Mouse (Mus musculus) forebrain, embryonic 11.5 days (tissue): ENCODE measurements around the gene Dscam. TPM values are rescaled to one million over a fixed set of nuclear protein-coding genes. Genes with fewer than 3 reads are reported as not detected.

Experiments used
- ATAC-seq: fragments of 200-750 bp; cut with Nextera tagmentation; replicated peaks from 2 replicates; pipeline ENCODE4 v1.8.0; 2017; ENCODE audit warnings: moderate TSS enrichment; ENCODE audit not compliant: low FRiP score
- DNase-seq: peaks from one replicate; pipeline ENCODE4 v3.0.0-alpha.2; 2017; ENCODE audit warnings: low spot score
- H3K27ac ChIP-seq: fragments of 300-500 bp; sonication (generic); 2 replicates; pipeline ENCODE4 v1.5.1; 2014; ENCODE audit warnings: low read depth, low read length
- H3K27me3 ChIP-seq: fragments of 300-500 bp; sonication (generic); 2 replicates; pipeline ENCODE4 v1.6.1; 2014; ENCODE audit warnings: mild to moderate bottlenecking, low read length, mixed read lengths; ENCODE audit not compliant: control insufficient read depth, insufficient read depth
- H3K36me3 ChIP-seq: fragments of 300-500 bp; sonication (generic); 2 replicates; pipeline ENCODE4 v1.6.1; 2014; ENCODE audit warnings: mild to moderate bottlenecking, low read length, moderate library complexity, mixed read lengths; ENCODE audit not compliant: control insufficient read depth, insufficient read depth
- H3K4me1 ChIP-seq: fragments of 300-500 bp; sonication (generic); replicated peaks from 2 replicates; pipeline ENCODE4 v1.6.1; 2014; ENCODE audit warnings: low read length, mixed read lengths; ENCODE audit not compliant: control insufficient read depth, insufficient read depth
- H3K4me2 ChIP-seq: fragments of 300-500 bp; sonication (generic); 2 replicates; pipeline ENCODE4 v1.6.1; 2014; ENCODE audit warnings: low read depth, mild to moderate bottlenecking, low read length, moderate library complexity, mixed read lengths; ENCODE audit not compliant: severe bottlenecking
- H3K4me3 ChIP-seq: fragments of 300-500 bp; sonication (generic); 2 replicates; pipeline ENCODE4 v1.5.1; 2014; ENCODE audit warnings: low read depth, low read length
- H3K9ac ChIP-seq: fragments of 300-500 bp; sonication (generic); 2 replicates; pipeline ENCODE4 v1.6.1; 2014; ENCODE audit warnings: low read length
- H3K9me3 ChIP-seq: fragments of 300-500 bp; sonication (generic); 2 replicates; pipeline ENCODE4 v1.6.1; 2016; ENCODE audit warnings: low read length, mixed read lengths; ENCODE audit not compliant: control insufficient read depth
- WGBS: fragments of 180-500 bp; shearing (Covaris S2); extraction: QIAGEN DNeasy Blood & Tissue Kit; methylation state at CpG from one replicate; pipeline ENCODE4 v1.1.7; 2014; 5-methylcytosine and 5-hydroxymethylcytosine counted together
- polyA plus RNA-seq: library from polyadenylated mRNA; unstranded; fragments of >200 nt; fragmentation: Nextera tagmentation; extraction: Ambion mirVana; gene quantifications from 2 replicates; pipeline ENCODE4 v1.2.1, GENCODE M21; 2014

Gene Dscam
- polyA plus RNA-seq, 1 experiment from 2014 or later: 0.88 TPM

- WGBS: 90% methylated on average over 2 of the region's 2 CpGs
- H3K4me1 ChIP-seq: no peaks in the 10 kb centered on the region; the same call in 1 of the 2 replicates
- no peak for DNase-seq
- peaks cover 5% of the 10 kb centered on the region for H3K27me3 ChIP-seq
- 0 out of 2 replicates have a peak, but pooled peaks have one; percentile 51 for ATAC-seq
- H3K36me3 ChIP-seq: no peaks in the 10 kb centered on the region
- no peak overlapping the region for H3K27ac ChIP-seq
- no peaks in the 10 kb centered on the region for H3K9me3 ChIP-seq
- no peak overlapping the region for H3K4me2 ChIP-seq
- H3K4me3 ChIP-seq: no peak overlapping the region
- no peak overlapping the region for H3K9ac ChIP-seq
Measured at GRCm38 (mm10) chr16:96723066-96723669, 447.4 kb downstream of the Dscam start.

- no peak overlapping the region for H3K4me3 ChIP-seq
- no peak overlapping the region for H3K4me2 ChIP-seq
- H3K9me3 ChIP-seq: no peaks in the 10 kb centered on the region
- DNase-seq (no peak), ATAC-seq (no peak)
- H3K9ac ChIP-seq: no peak overlapping the region
- H3K4me1 ChIP-seq: no peaks in the 10 kb centered on the region; the same call in 1 of the 2 replicates
- WGBS: 73% methylated on average over 3 of the region's 3 CpGs
- no peak overlapping the region for H3K27ac ChIP-seq
- no peaks in the 10 kb centered on the region for H3K36me3 ChIP-seq
- H3K27me3 ChIP-seq: peaks cover 5% of the 10 kb centered on the region
Measured at GRCm38 (mm10) chr16:96722135-96722534, 448.4 kb downstream of the Dscam start.

- Histone ChIP-seq H3K9me3 (no peaks in the 10 kb centered on the region), H3K4me2 (no peak overlapping the region), H3K36me3 (no peaks in the 10 kb centered on the region), H3K9ac (no peak overlapping the region), H3K4me3 (no peak overlapping the region), H3K27me3 (peaks cover 5% of the 10 kb centered on the region), H3K27ac (no peak overlapping the region), H3K4me1 (no peaks in the 10 kb centered on the region; the same call in 1 of the 2 replicates)
- 78% methylated on average over 9 of the region's 9 CpGs for WGBS
- no peak for DNase-seq
- ATAC-seq: no peak
Measured at GRCm38 (mm10) chr16:96721241-96721640, 449.3 kb downstream of the Dscam start.

- H3K4me1 ChIP-seq: no peaks in the 10 kb centered on the region; the same call in 1 of the 2 replicates
- DNase-seq: no peak
- H3K27ac ChIP-seq: no peak overlapping the region
- WGBS: 72% methylated on average over 5 of the region's 5 CpGs
- H3K9me3 ChIP-seq: no peaks in the 10 kb centered on the region
- H3K36me3 ChIP-seq: no peaks in the 10 kb centered on the region
- peaks cover 5% of the 10 kb centered on the region for H3K27me3 ChIP-seq
- H3K4me3 ChIP-seq: no peak overlapping the region
- H3K4me2 ChIP-seq: no peak overlapping the region
- ATAC-seq: no peak
- no peak overlapping the region for H3K9ac ChIP-seq
Measured at GRCm38 (mm10) chr16:96720666-96721065, 449.9 kb downstream of the Dscam start.

- H3K36me3 ChIP-seq: no peaks in the 10 kb centered on the region
- no peak overlapping the region for H3K9ac ChIP-seq
- H3K4me1 ChIP-seq: no peaks in the 10 kb centered on the region
- H3K9me3 ChIP-seq: no peaks in the 10 kb centered on the region
- H3K27me3 ChIP-seq: peaks cover 5% of the 10 kb centered on the region
- no peak overlapping the region for H3K27ac ChIP-seq
- no peak overlapping the region for H3K4me3 ChIP-seq
- 2% methylated on average over 2 of the region's 2 CpGs for WGBS
- no peak for ATAC-seq
- H3K4me2 ChIP-seq: no peak overlapping the region
- DNase-seq: peak; percentile 66
Measured at GRCm38 (mm10) chr16:96718221-96718620, 452.3 kb downstream of the Dscam start.

- no peaks in the 10 kb centered on the region for H3K36me3 ChIP-seq
- no peak overlapping the region for H3K4me2 ChIP-seq
- no peaks in the 10 kb centered on the region for H3K4me1 ChIP-seq
- no peaks in the 10 kb centered on the region for H3K9me3 ChIP-seq
- 100% methylated on average over 2 of the region's 2 CpGs for WGBS
- ATAC-seq (no peak), DNase-seq (no peak)
- H3K4me3 ChIP-seq: no peak overlapping the region
- H3K9ac ChIP-seq: no peak overlapping the region
- H3K27ac ChIP-seq: no peak overlapping the region
- peaks cover 2% of the 10 kb centered on the region; the same call in 1 of the 2 replicates for H3K27me3 ChIP-seq
Measured at GRCm38 (mm10) chr16:96716633-96717032, 453.9 kb downstream of the Dscam start.

GRCm38 (mm10) chr16:96711935-96712334, 458.6 kb downstream of the Dscam start:
- H3K36me3 ChIP-seq: no peaks in the 10 kb centered on the region
- no peak for DNase-seq
- WGBS: 55% methylated on average over 4 of the region's 4 CpGs
- no peak overlapping the region for H3K4me3 ChIP-seq
- H3K27me3 ChIP-seq: no peaks in the 10 kb centered on the region
- H3K4me2 ChIP-seq: no peak overlapping the region
- no peak overlapping the region for H3K9ac ChIP-seq
- ATAC-seq: no peak
- no peak overlapping the region for H3K27ac ChIP-seq
- H3K4me1 ChIP-seq: no peaks in the 10 kb centered on the region
- H3K9me3 ChIP-seq: no peaks in the 10 kb centered on the region

GRCm38 (mm10) chr16:96700551-96700950, 470.0 kb downstream of the Dscam start:
- WGBS: 83% methylated on average over 3 of the region's 3 CpGs

GRCm38 (mm10) chr16:96695882-96696281, 474.7 kb downstream of the Dscam start:
- no peak for DNase-seq
- Histone ChIP-seq H3K4me1 (no peaks in the 10 kb centered on the region), H3K4me3 (no peak overlapping the region), H3K9me3 (no peaks in the 10 kb centered on the region), H3K36me3 (no peaks in the 10 kb centered on the region), H3K9ac (no peak overlapping the region), H3K4me2 (no peak overlapping the region), H3K27me3 (no peaks in the 10 kb centered on the region), H3K27ac (no peak overlapping the region)
- ATAC-seq: no peak
- 84% methylated on average over 4 of the region's 4 CpGs for WGBS

More at GRCm38 (mm10) chr16:96700551-96700950, 470.0 kb downstream of the Dscam start:
- Histone ChIP-seq H3K36me3 (no peaks in the 10 kb centered on the region), H3K4me1 (no peaks in the 10 kb centered on the region), H3K9ac (no peak overlapping the region), H3K4me2 (no peak overlapping the region), H3K4me3 (no peak overlapping the region), H3K27me3 (no peaks in the 10 kb centered on the region), H3K27ac (no peak overlapping the region), H3K9me3 (no peaks in the 10 kb centered on the region)
- ATAC-seq (no peak), DNase-seq (no peak)
